Mouse (Mus musculus) pancreas, adult 10 weeks (tissue): ENCODE results near the gene Atl1. TPM values are rescaled to one million over a fixed set of nuclear protein-coding genes. Genes with fewer than 3 reads are reported as not detected.

Experiments
- polyA plus RNA-seq: library from polyadenylated mRNA; stranded (reverse); fragments of 350-450 nt; fragmentation: Illumina TruSeq; extraction: RNeasy Lipid Tissue Mini Kit (QIAGEN cat#74804); gene quantifications from one replicate; pipeline ENCODE4 v1.2.3, GENCODE M21; 2015; ENCODE audit warnings: low read depth, low replicate concordance; ENCODE audit not compliant: insufficient read depth

The Atl1 gene
- 0.72 TPM for polyA plus RNA-seq

GRCm38 (mm10) chr12:69892371-69893251, at the start of gene Atl1, which contains the start of gene Map4k5:
Gene Atl1, plus strand, starts transcription at chr12:69892614.
Gene Map4k5, minus strand, starts transcription at chr12:69893200.

GRCm38 (mm10) chr12:69986786-69987497, 94.5 kb downstream of the Atl1 start, which contains the start of gene Sav1:
Gene Sav1, minus strand, starts transcription at chr12:69987002.

Other genes starting within 250 kb of the Atl1 start
- gene Sos2, start 210.8 kb upstream of the Atl1 start, polyA plus RNA-seq = 8.7 TPM
- 3.5 TPM for gene L2hgdh, start 167.7 kb upstream of the Atl1 start, polyA plus RNA-seq
- 4.8 TPM for gene Atp5s, start 167.7 kb upstream of the Atl1 start, polyA plus RNA-seq
- gene Cdkl1, start 101.3 kb upstream of the Atl1 start, polyA plus RNA-seq = 0.65 TPM
- 6.8 TPM for gene Map4k5, start 586 bp downstream of the Atl1 start, polyA plus RNA-seq
- 9.3 TPM for gene Sav1, start 94.4 kb downstream of the Atl1 start, polyA plus RNA-seq
- 1.6 TPM for gene Nin, start 221.1 kb downstream of the Atl1 start, polyA plus RNA-seq